Mouse (Mus musculus) adrenal gland, adult 8-10 months (tissue): ENCODE results near the gene Abcf3. TPM values are rescaled to one million over a fixed set of nuclear protein-coding genes. Genes with fewer than 3 reads are reported as not detected.

Experiments used
- microRNA-seq, 2 experiments: library from miRNA; unstranded; fragments of <30 nt; microRNA quantifications; one replicate each; pipeline ENCODE4 v1.2.0; 2022
- total RNA-seq, 4 experiments: library from RNA; stranded (reverse); gene quantifications; 2 replicates each; pipeline ENCODE4 v1.2.4; 2022

The Abcf3 gene
- total RNA-seq, 4 experiments from 2014 or later = 80.8 to 118 (median 97.5) TPM

Small RNA genes lying within 50 kb of the gene (microRNA-seq; reads per million reads assigned to microRNA genes)
- gene Mir1224 = 5.6 to 9.0 reads per million in 2 experiments

Other genes with a start within 250 kb of the Abcf3 start
- gene Parl, start 246.2 kb upstream of the Abcf3 start, total RNA-seq = 100 to 1,000 TPM; 115 to 145 (median 120) TPM
- 1 to 10 TPM in 1 of 4 experiments, under 1 TPM in 2, not detected in 1; 0.38 to 2.6 (median 0.65) TPM for gene Cyp2ab1, start 223.2 kb upstream of the Abcf3 start, total RNA-seq
- gene Abcc5, start 122.2 kb upstream of the Abcf3 start, total RNA-seq = 100 to 1,000 TPM in 2 of 4 experiments, 10 to 100 TPM in 2; 74.2 to 148 (median 106) TPM
- gene Eif2b5, start 49.8 kb upstream of the Abcf3 start, total RNA-seq = 10 to 100 TPM; 62.4 to 72.6 (median 66.0) TPM
- gene Dvl3, start 31.6 kb upstream of the Abcf3 start, total RNA-seq = 10 to 100 TPM; 34.1 to 55.2 (median 45.5) TPM
- gene Ap2m1, start 13.1 kb upstream of the Abcf3 start, total RNA-seq = 100 to 1,000 TPM; 273 to 406 (median 325) TPM
- gene Vwa5b2, start 40.9 kb downstream of the Abcf3 start, total RNA-seq = 1 to 10 TPM in 3 of 4 experiments, under 1 TPM in 1; 0.87 to 4.9 (median 2.7) TPM
- 1 to 10 TPM; 7.3 to 9.5 (median 8.8) TPM for gene Eef1akmt4, start 63.0 kb downstream of the Abcf3 start, total RNA-seq
- not detected for gene Gm49333, start 63.0 kb downstream of the Abcf3 start, total RNA-seq
- 10 to 100 TPM; 22.3 to 30.0 (median 25.4) TPM for gene Alg3, start 63.2 kb downstream of the Abcf3 start, total RNA-seq
- 10 to 100 TPM; 28.9 to 62.9 (median 41.8) TPM for gene Camk2n2, start 72.7 kb downstream of the Abcf3 start, total RNA-seq
- 10 to 100 TPM; 11.0 to 45.0 (median 23.8) TPM for gene Ece2, start 81.3 kb downstream of the Abcf3 start, total RNA-seq
- gene Psmd2, start 103.1 kb downstream of the Abcf3 start, total RNA-seq = 100 to 1,000 TPM; 261 to 301 (median 279) TPM
- 100 to 1,000 TPM; 347 to 386 (median 375) TPM for gene Eif4g1, start 119.7 kb downstream of the Abcf3 start, total RNA-seq
- gene Fam131a, start 144.7 kb downstream of the Abcf3 start, total RNA-seq = 10 to 100 TPM; 15.1 to 24.4 (median 19.7) TPM
- gene Polr2h, start 169.1 kb downstream of the Abcf3 start, total RNA-seq = 10 to 100 TPM; 44.3 to 56.0 (median 51.0) TPM
- gene Clcn2, start 169.2 kb downstream of the Abcf3 start, total RNA-seq = 10 to 100 TPM; 44.5 to 52.2 (median 47.6) TPM
- gene Chrd, start 184.6 kb downstream of the Abcf3 start, total RNA-seq = 10 to 100 TPM; 10.2 to 30.3 (median 20.0) TPM
- 1 to 10 TPM; 2.3 to 3.1 (median 2.7) TPM for gene Thpo, start 185.9 kb downstream of the Abcf3 start, total RNA-seq